Mouse (Mus musculus) heart, adult 2 months (tissue): ENCODE measurements around the gene Trappc2.

ENCODE experiments used
- CTCF ChIP-seq: fragments of 200-600 bp; IDR thresholded peaks from 2 replicates; pipeline ENCODE4 v1.8.1; 2022; ENCODE audit warnings: antibody characterized with exemption, mild to moderate bottlenecking, moderate library complexity
- EP300 ChIP-seq: fragments of 200-500 bp; IDR thresholded peaks from 2 replicates; pipeline ENCODE4 v1.6.1; 2011; ENCODE audit warnings: low read depth, low read length, control low read depth; ENCODE audit not compliant: insufficient read depth
- POLR2A ChIP-seq: fragments of 200-500 bp; IDR thresholded peaks from 2 replicates; pipeline ENCODE4 v1.6.1; 2011; ENCODE audit warnings: mild to moderate bottlenecking, low read depth, low read length, control low read depth; ENCODE audit not compliant: insufficient read depth

GRCm38 (mm10) chrX:166444552-166444951 lies 4.2 kb downstream of the Trappc2 start:
- TF ChIP-seq POLR2A (no peak), CTCF (no peak), EP300 (no peak)
